Mouse (Mus musculus) E14TG2a.4 (cell line): ENCODE results near the gene Gm10198.

Experiments used
- CTCF ChIP-seq: conservative IDR thresholded peaks from 2 replicates; pipeline ENCODE4 v1.5.1; 2014; ENCODE audit warnings: low read length
- NANOG ChIP-seq: IDR thresholded peaks from 2 replicates; pipeline ENCODE4 v1.6.1; 2014; ENCODE audit warnings: borderline replicate concordance, low read length, mixed read lengths

DNA sequence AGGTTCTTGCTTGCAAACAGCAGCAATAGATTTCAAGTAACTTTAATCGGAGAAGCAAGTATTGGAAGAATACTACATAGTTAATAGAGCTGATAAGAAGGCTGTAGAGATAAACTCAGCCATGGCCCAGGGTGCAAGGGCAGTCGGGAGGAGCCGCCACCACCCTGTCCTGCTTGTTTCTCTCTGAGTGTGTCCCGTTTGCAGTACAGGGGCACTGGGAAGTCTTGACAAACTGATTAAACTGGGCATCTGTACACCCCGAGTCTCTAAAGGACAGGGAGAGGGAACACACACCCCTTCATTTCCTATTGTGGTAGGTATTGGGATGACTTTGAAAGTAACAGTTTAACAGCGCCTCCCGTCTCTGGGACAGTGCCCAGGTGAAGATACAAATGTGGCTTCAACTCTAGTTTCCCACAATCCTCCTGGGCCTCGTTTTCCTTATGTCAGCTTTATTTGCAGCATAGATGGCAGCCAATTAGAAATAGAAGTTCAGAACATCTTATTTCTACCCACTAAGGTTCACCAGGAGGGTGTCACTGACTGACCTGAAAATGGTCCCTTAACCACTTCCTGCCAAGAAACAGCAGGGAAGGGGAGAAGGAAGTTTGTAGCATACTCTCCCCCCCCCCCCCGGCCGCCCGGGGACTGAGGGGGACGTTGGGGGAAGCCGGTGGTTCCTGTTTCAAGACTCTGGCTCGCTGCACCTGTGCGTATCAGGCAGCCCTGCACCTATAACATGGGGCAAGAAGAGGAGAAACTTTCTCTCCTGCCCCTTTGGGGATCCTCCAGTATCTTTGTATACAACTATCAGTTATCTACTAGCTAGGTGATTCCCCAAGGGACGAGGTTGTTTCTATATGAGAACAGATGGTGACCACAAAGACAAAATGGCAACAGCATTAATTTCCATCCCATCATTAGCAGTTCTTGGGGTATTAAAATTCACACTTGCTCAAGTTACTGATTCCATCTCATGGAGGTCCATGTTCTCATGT lies 41.9 kb downstream of the Gm10198 start:
- TF ChIP-seq CTCF = no peak
- no peak for TF ChIP-seq NANOG
